Mouse (Mus musculus) layer of hippocampus, postnatal 25 days (tissue): Measurements from ENCODE around the gene Cotl1. TPM values are rescaled to one million over a fixed set of nuclear protein-coding genes. Genes with fewer than 3 reads are reported as not detected.

Experiments
- DNase-seq, 2 experiments: peaks; one replicate each; pipeline ENCODE4 v3.0.0; 2022; ENCODE audit warnings: mixed read lengths in 2 of 2, low spot score in 1 of 2; ENCODE audit errors: extremely low spot score in 1 of 2
- total RNA-seq, 2 experiments: library from RNA; stranded (reverse); gene quantifications; 2 replicates each; pipeline ENCODE4 v1.2.3; 2021

Gene Cotl1
- total RNA-seq, 2 experiments from 2014 or later, result 121 to 140 TPM

- DNase-seq, result no peak
Measured at GRCm38 (mm10) chr8:119821691-119822090, 18.7 kb downstream of the Cotl1 start.

DNA sequence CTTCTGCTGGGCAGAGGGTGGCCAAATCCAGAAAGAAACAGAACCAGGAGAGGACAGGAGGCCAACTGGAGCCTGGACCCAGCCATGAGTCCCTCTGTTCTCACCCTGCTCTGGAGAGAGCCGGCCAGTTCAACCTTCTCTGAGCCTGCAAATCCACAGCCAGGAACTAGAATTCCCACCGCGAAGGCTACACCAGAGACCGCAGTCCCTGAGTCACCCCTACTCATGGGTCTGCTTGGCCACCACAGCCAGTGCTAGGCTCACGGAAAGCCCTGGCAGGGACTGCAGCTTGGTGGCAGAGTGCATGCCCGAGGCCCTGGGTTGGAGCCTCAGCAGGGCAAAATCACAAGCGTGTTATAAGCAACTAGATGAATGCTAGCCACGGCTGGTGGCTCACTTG, 20.4 kb downstream of the Cotl1 start:
- DNase-seq, result no peak

DNA sequence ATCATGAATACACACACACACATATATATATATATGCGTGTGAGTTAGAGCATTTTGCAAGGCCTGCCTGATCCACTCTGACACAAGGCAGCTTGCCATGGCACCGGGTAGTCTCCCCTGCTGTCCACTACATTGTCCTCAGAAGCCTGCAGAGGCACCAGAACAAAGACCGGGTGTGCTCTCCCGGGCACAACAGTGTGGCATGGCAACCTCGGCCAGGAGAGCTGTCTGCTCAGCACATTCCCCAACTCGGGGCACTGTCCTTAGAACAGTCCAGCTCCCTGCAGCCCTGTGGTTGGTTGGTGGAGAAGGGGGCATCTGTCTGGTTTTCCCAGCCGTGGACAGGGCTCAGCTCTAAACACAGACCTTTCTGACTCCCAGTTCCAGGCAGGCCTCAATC, 21.0 kb downstream of the Cotl1 start:
- no peak for DNase-seq

DNA sequence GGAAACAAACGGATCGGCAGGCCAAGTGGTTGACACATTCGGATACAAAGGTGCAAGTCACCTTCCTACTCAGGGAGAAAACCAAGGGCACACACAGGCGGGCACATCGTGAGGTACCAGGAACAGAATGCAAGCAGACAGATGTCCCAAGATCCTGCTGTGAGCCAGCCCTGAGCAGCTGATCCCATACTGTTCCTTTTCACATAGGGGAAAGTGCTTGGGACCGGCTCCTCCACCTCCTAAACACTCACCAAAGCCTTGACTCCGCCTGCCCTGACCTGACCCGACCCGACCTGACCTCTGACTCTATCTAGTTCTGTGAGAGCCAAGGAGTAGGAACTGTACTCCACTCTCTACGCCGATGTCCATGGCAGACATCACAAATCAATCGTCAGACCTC, 22.9 kb downstream of the Cotl1 start:
- DNase-seq, result no peak

GRCm38 (mm10) chr8:119816219-119816618, 24.1 kb downstream of the Cotl1 start:
- no peak for DNase-seq

DNA sequence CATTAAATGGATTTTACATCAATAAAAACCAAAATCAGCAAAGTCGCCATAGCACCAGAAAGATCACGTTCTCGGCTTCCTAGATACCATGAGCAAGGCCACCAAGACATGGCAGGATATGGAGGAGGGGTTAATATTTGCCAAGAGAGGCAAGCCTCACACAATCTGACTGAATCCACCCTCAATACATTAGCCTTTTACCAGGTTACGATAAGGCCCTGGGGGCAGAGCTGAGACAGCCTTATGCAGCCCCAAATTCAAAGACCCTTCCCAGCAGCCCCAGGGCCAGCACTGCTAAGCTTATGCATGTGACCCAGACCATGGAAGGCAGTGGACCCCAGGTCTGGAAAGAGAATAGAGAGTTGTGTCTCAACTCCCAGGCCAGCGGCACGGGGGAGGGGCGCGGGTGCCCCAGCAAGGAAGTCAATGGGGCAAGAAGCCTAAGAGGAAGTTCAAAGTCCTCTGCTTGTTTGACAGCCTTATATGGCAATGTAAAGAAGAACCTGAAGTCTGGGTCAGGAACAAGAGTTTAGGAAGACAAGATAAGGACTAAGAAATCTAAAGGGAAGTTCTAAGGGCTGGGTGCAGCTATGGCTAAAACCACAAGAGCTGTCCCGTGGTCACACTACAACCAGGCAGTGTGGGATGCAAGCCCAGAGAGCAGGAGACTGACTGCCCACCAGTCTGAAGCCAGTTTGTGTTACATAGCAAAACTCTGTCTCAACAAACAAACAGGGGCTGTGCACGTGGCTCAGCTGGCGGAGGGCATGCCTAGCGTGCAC, 27.5 kb downstream of the Cotl1 start:
- DNase-seq, result no peak

GRCm38 (mm10) chr8:119811925-119812324, 28.4 kb downstream of the Cotl1 start:
- DNase-seq, result no peak

DNA sequence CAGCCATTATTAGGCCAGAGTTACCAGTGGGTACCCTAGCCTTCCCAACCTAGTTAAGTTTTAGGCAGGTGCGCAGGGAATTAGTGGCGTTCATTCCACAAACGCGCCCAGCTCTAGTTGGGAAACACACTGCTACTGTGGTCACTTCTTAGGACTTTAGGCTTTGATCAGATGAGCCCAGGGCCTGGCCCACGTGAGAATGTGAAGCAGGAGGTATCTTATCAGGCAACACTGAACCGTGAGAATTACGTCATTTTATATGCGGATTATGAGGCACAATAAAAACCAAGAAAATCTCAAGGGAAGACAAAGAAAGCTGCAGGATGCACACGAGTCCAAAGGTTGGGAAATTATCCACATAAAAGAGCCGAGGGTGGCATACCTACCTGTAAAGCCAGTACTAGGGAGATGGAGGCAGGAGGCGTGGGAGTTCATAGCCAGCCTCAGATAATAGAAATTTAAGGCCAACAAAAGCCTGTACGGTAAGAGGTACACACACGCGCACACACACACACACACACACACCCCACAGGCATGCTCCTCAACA, 29.3 kb downstream of the Cotl1 start:
- DNase-seq, result no peak

- DNase-seq, result no peak
Measured at GRCm38 (mm10) chr8:119810127-119810868, 30.0 kb downstream of the Cotl1 start.

DNA sequence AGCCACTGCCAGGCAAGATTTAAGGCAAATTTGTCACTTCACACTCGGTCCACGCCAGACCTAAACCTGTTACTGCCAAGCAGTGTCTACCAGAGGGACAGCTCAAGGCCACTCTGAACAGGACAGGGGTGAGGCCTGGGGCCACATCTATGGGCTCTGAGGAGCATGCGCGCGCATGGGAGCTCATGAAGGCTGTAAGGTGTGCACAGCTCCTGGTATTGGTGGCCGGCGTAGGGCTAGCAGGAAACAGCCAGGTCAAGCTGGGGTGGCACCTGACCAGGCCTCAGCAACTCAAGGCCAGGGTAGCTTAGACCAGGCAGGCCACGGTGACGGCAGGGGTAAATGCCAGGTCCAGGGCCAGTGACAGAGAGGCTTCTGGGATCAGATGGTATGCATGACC, 30.7 kb downstream of the Cotl1 start:
- DNase-seq, result no peak

GRCm38 (mm10) chr8:119807687-119808086, 32.7 kb downstream of the Cotl1 start:
- DNase-seq, result no peak

DNA sequence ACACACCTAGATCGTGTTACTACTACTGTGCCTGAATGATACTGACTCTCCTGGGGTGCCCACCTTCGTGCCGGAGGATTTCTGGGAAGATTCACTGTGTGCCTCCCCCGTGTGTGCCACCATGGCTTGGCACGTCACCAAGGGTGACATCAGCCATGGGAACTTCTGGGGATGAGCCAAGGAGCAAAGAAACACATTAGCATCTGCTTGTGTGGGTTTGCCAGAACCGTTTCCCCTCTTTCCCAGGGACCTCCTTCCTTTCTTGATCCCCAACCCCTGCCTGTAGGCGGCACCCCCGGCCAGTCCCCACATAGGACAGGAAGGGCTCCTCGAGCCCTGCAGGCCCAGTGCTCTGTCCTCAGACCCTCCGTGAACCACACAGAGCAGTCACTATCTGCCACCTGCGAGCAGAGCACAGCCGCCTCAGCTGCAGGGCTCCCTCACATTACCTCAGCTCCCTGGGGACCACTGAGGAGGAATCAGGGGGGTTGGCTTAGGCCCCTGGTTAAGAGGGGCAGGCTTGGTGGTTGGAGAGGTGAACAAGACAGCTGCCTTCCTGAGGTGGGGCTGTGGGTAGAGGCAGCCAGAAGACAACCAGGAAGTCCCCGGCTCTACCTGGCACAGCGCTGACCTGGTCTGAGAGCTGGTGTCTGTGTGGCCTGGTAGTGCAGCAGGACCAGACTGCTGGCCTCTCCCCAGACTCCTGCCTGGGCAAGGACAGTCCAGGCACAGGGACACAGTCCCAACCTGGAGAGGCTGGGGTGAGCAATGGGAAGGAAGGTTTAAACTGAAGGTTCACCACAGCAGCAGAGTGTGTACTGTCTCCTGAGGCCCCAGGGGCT, 33.7 kb downstream of the Cotl1 start:
- DNase-seq, result peak; percentile 56 to 64

GRCm38 (mm10) chr8:119805275-119805674, 35.1 kb downstream of the Cotl1 start:
- no peak for DNase-seq

- no peak for DNase-seq
Measured at GRCm38 (mm10) chr8:119802592-119802991, 37.8 kb downstream of the Cotl1 start.

DNA sequence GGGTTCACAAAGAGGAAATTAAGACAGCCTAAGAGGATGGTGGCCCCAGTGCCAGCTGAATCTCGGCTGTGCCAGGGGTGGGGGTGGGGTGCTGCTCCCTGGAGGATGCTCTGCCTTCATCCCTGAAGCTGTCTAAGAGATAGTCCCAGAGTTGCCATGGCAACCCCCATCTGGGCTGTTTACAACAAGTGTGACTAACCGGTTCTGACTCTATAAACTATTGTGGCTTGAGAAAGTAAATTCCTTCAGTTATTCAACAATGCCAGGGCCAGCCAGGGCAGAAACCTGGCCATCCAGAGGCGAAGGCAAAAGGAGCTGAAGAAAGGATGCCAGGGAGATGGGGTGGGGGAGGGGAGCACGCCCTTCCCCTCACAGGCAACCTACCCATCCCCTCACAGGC, 39.2 kb downstream of the Cotl1 start:
- no peak for DNase-seq

GRCm38 (mm10) chr8:119798965-119799264, 41.4 kb downstream of the Cotl1 start:
- no peak for DNase-seq

- DNase-seq, result peak in 1 of 2 experiments; percentile 49
Measured at GRCm38 (mm10) chr8:119798170-119798964, 42.0 kb downstream of the Cotl1 start.

DNA sequence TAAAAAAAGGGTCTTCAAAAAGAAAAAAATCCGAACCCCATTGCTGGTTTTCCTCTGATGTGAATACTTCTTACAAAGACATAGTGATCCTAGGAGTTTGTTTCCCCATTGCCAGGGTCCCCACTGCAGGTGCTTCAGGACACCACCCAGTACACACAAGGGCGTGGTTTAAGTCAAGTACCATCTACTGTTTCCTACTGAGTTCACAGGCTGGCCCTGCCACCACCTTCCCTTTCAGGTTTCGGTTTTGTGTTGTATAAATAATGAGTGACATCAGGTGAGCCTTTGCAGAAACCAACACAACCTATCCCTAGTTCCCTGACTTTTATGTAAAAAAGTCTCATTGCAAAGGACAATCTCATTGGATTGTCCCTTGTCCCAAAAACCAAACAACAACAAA, 44.7 kb downstream of the Cotl1 start:
- no peak for DNase-seq

DNA sequence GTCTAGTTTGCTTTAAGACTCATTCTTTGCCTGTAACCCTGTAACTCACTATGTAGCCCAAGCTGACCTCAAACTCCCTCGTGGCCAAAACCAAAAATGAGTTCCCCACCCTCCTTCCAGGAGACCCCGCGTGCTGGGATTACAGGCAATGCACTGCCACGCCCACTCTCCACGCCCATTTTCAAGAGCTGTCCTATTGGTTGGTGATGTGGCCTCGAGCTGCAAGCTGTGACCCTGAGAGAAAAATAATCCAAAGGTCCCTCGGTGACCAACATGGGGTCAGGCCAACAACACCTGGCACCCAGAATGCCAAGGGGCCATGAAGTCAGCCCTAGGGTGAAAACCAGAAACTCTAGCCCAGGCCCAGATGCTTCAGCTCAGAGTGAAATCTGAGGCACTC, 45.7 kb downstream of the Cotl1 start:
- no peak for DNase-seq
